Mouse (Mus musculus): ENCODE results near the gene Nrf1. TPM values are rescaled to one million over a fixed set of nuclear protein-coding genes. Genes with fewer than 3 reads are reported as not detected.

Nrf1 gene
- polyA plus RNA-seq, 1 experiment from 2014 or later, result 25.2 TPM

- ChIA-PET POLR2A (interaction anchor here (0.5 kb wide), 1 partner anchor 9 kb away, joined by 3 read pairs; no protein-coding TSS in a partner anchor), CTCF (no interaction called here)
- TF ChIP-seq CTCF (IDR thresholded peaks at IDR 0.05), result no peak
- H3K27me3 ChIP-seq, result no peaks in the 10 kb centered on the region
- DNase-seq (ENCODE audit: low read depth, low spot score) (no peak), ATAC-seq (no peak)
- in situ Hi-C loops (cut with MboI; ENCODE audit: low pct_unique_long_range_greater_than_20kb), result no loop called here
Observed at GRCm38 (mm10) chr6:30162091-30162490, 114.3 kb downstream of the Nrf1 start.

- ATAC-seq (no peak), DNase-seq (ENCODE audit: low read depth, low spot score) (no peak)
- no peaks in the 10 kb centered on the region for H3K27me3 ChIP-seq
- in situ Hi-C loops (cut with MboI; ENCODE audit: low pct_unique_long_range_greater_than_20kb), result no loop called here
- ChIA-PET CTCF (interaction anchor here (1.2 kb wide), 1 partner anchor 8 kb away, joined by 3 read pairs; no protein-coding TSS in a partner anchor), POLR2A (no interaction called here)
- no peak for TF ChIP-seq CTCF (IDR thresholded peaks at IDR 0.05)
Observed at GRCm38 (mm10) chr6:30166349-30166748, 118.6 kb downstream of the Nrf1 start.

- no peak for TF ChIP-seq CTCF (IDR thresholded peaks at IDR 0.05)
- H3K27me3 ChIP-seq, result no peaks in the 10 kb centered on the region
- ATAC-seq (no peak), DNase-seq (ENCODE audit: low read depth, low spot score) (no peak)
- ChIA-PET POLR2A (no interaction called here), CTCF (interaction anchor here (1.2 kb wide), 1 partner anchor 9 kb away, joined by 3 read pairs; no protein-coding TSS in a partner anchor)
- in situ Hi-C loops (cut with MboI; ENCODE audit: low pct_unique_long_range_greater_than_20kb), result no loop called here
Observed at GRCm38 (mm10) chr6:30167192-30167591, 119.4 kb downstream of the Nrf1 start.

GRCm38 (mm10) chr6:30168275-30168674 lies 120.5 kb downstream of the Nrf1 start:
- ChIA-PET POLR2A (no interaction called here), CTCF (no interaction called here)
- DNase-seq (ENCODE audit: low read depth, low spot score) (no peak), ATAC-seq (no peak)
- in situ Hi-C loops (cut with MboI; ENCODE audit: low pct_unique_long_range_greater_than_20kb), result no loop called here
- H3K27me3 ChIP-seq, result no peaks in the 10 kb centered on the region
- TF ChIP-seq CTCF (IDR thresholded peaks at IDR 0.05), result no peak

- no peaks in the 10 kb centered on the region for H3K27me3 ChIP-seq
- ChIA-PET POLR2A (no interaction called here), CTCF (no interaction called here)
- ATAC-seq (no peak), DNase-seq (ENCODE audit: low read depth, low spot score) (no peak)
- no peak for TF ChIP-seq CTCF (IDR thresholded peaks at IDR 0.05)
- in situ Hi-C loops (cut with MboI; ENCODE audit: low pct_unique_long_range_greater_than_20kb), result no loop called here
Observed at GRCm38 (mm10) chr6:30169148-30169547, 121.4 kb downstream of the Nrf1 start.

- in situ Hi-C loops (cut with MboI; ENCODE audit: low pct_unique_long_range_greater_than_20kb), result no loop called here
- ChIA-PET CTCF (interaction anchor here (1.1 kb wide), 1 partner anchor 13 kb away, joined by 3 read pairs; no protein-coding TSS in a partner anchor), POLR2A (no interaction called here)
- TF ChIP-seq CTCF (IDR thresholded peaks at IDR 0.05), result no peak
- DNase-seq (ENCODE audit: low read depth, low spot score) (no peak), ATAC-seq (no peak)
- H3K27me3 ChIP-seq, result no peaks in the 10 kb centered on the region
Observed at GRCm38 (mm10) chr6:30171226-30171625, 123.4 kb downstream of the Nrf1 start.

GRCm38 (mm10) chr6:30171967-30172366 lies 124.2 kb downstream of the Nrf1 start:
- no peak for TF ChIP-seq CTCF (IDR thresholded peaks at IDR 0.05)
- CTCF ChIA-PET, result no interaction called here
- no peak for DNase-seq (ENCODE audit: low read depth, low spot score)
- POLR2A ChIA-PET, result no interaction called here
- no peaks in the 10 kb centered on the region for H3K27me3 ChIP-seq
- in situ Hi-C loops (cut with MboI; ENCODE audit: low pct_unique_long_range_greater_than_20kb), result no loop called here
- no peak for ATAC-seq

- no peak for DNase-seq (ENCODE audit: low read depth, low spot score)
- ChIA-PET POLR2A (no interaction called here), CTCF (interaction anchor here (0.9 kb wide), 1 partner anchor 28 kb away, joined by 3 read pairs; no protein-coding TSS in a partner anchor)
- TF ChIP-seq CTCF (IDR thresholded peaks at IDR 0.05), result no peak
- in situ Hi-C loops (cut with MboI; ENCODE audit: low pct_unique_long_range_greater_than_20kb), result no loop called here
- H3K27me3 ChIP-seq, result no peaks in the 10 kb centered on the region
- ATAC-seq, result no peak
Observed at GRCm38 (mm10) chr6:30172441-30172819, 124.6 kb downstream of the Nrf1 start.

- DNase-seq (ENCODE audit: low read depth, low spot score) (no peak), ATAC-seq (peak; percentile 18)
- no peaks in the 10 kb centered on the region for H3K27me3 ChIP-seq
- ChIA-PET POLR2A (no interaction called here), CTCF (interaction anchor here (0.9 kb wide), 1 partner anchor 28 kb away, joined by 3 read pairs; no protein-coding TSS in a partner anchor)
- no peak for TF ChIP-seq CTCF (IDR thresholded peaks at IDR 0.05)
- in situ Hi-C loops (cut with MboI; ENCODE audit: low pct_unique_long_range_greater_than_20kb), result no loop called here
Observed at GRCm38 (mm10) chr6:30172820-30173550, 125.2 kb downstream of the Nrf1 start.

GRCm38 (mm10) chr6:30173551-30174460 lies 126.0 kb downstream of the Nrf1 start:
- ChIA-PET CTCF (interaction anchor here (0.9 kb wide), 1 partner anchor 29 kb away, joined by 3 read pairs; no protein-coding TSS in a partner anchor), POLR2A (no interaction called here)
- no peak for TF ChIP-seq CTCF (IDR thresholded peaks at IDR 0.05)
- H3K27me3 ChIP-seq, result no peaks in the 10 kb centered on the region
- peak; percentile 82 for ATAC-seq
- in situ Hi-C loops (cut with MboI; ENCODE audit: low pct_unique_long_range_greater_than_20kb), result no loop called here
- DNase-seq (ENCODE audit: low read depth, low spot score), result peak; percentile 30
